Mouse (Mus musculus): ENCODE results near the gene Bclaf1. TPM values are rescaled to one million over a fixed set of nuclear protein-coding genes. Genes with fewer than 3 reads are reported as not detected.

The Bclaf1 gene
- polyA plus RNA-seq, 1 experiment = 2.7 TPM

- H3K9me3 ChIP-seq (ENCODE audit: control insufficient read depth, low read length) = no peaks in the 10 kb centered on the region
- H3K4me1 ChIP-seq (ENCODE audit: control insufficient read depth) = peaks cover under 1% of the 10 kb centered on the region
- no peak overlapping the region for H3K4me3 ChIP-seq (replicated peaks)
- H3K27me3 ChIP-seq (ENCODE audit: control insufficient read depth) = no peaks in the 10 kb centered on the region
- no peaks in the 10 kb centered on the region for H3K36me3 ChIP-seq (ENCODE audit: control insufficient read depth)
- TF ChIP-seq GATA1 (IDR thresholded peaks at IDR 0.05; ENCODE audit: low read length) (no peak), TAL1 (IDR thresholded peaks at IDR 0.05; ENCODE audit: low read length) (no peak)
Observed at GRCm38 (mm10) chr10:20285289-20285975, 26.8 kb upstream of the Bclaf1 start.

- Histone ChIP-seq H3K4me3 (replicated peaks) (no peak overlapping the region), H3K9me3 (ENCODE audit: control insufficient read depth, low read length) (no peaks in the 10 kb centered on the region), H3K27me3 (ENCODE audit: control insufficient read depth) (no peaks in the 10 kb centered on the region), H3K4me1 (ENCODE audit: control insufficient read depth) (peaks cover 5% of the 10 kb centered on the region), H3K36me3 (ENCODE audit: control insufficient read depth) (no peaks in the 10 kb centered on the region)
- TF ChIP-seq GATA1 (IDR thresholded peaks at IDR 0.05; ENCODE audit: low read length) (no peak), TAL1 (IDR thresholded peaks at IDR 0.05; ENCODE audit: low read length) (no peak)
Observed at GRCm38 (mm10) chr10:20285994-20286836, 26.1 kb upstream of the Bclaf1 start.

GRCm38 (mm10) chr10:20287369-20287768, 24.9 kb upstream of the Bclaf1 start:
- H3K27me3 ChIP-seq (ENCODE audit: control insufficient read depth) = no peaks in the 10 kb centered on the region
- no peaks in the 10 kb centered on the region for H3K36me3 ChIP-seq (ENCODE audit: control insufficient read depth)
- no peak for TF ChIP-seq TAL1 (IDR thresholded peaks at IDR 0.05; ENCODE audit: low read length)
- no peak for TF ChIP-seq GATA1 (IDR thresholded peaks at IDR 0.05; ENCODE audit: low read length)
- peaks cover 5% of the 10 kb centered on the region for H3K4me1 ChIP-seq (ENCODE audit: control insufficient read depth)
- H3K9me3 ChIP-seq (ENCODE audit: control insufficient read depth, low read length) = no peaks in the 10 kb centered on the region
- no peak overlapping the region for H3K4me3 ChIP-seq (replicated peaks)

- Histone ChIP-seq H3K4me3 (replicated peaks) (peak overlapping the region; percentile 38), H3K9me3 (ENCODE audit: control insufficient read depth, low read length) (no peaks in the 10 kb centered on the region), H3K27me3 (ENCODE audit: control insufficient read depth) (no peaks in the 10 kb centered on the region), H3K36me3 (ENCODE audit: control insufficient read depth) (no peaks in the 10 kb centered on the region), H3K4me1 (ENCODE audit: control insufficient read depth) (peaks cover 5% of the 10 kb centered on the region)
- TF ChIP-seq TAL1 (IDR thresholded peaks at IDR 0.05; ENCODE audit: low read length) (no peak), GATA1 (IDR thresholded peaks at IDR 0.05; ENCODE audit: low read length) (no peak)
Observed at GRCm38 (mm10) chr10:20290467-20290883, 21.8 kb upstream of the Bclaf1 start.

- TF ChIP-seq TAL1 (IDR thresholded peaks at IDR 0.05; ENCODE audit: low read length) (no peak), GATA1 (IDR thresholded peaks at IDR 0.05; ENCODE audit: low read length) (no peak)
- H3K4me1 ChIP-seq (ENCODE audit: control insufficient read depth) = no peaks in the 10 kb centered on the region
- H3K4me3 ChIP-seq (replicated peaks) = no peak overlapping the region
- H3K27me3 ChIP-seq (ENCODE audit: control insufficient read depth) = no peaks in the 10 kb centered on the region
- H3K36me3 ChIP-seq (ENCODE audit: control insufficient read depth) = no peaks in the 10 kb centered on the region
- H3K9me3 ChIP-seq (ENCODE audit: control insufficient read depth, low read length) = no peaks in the 10 kb centered on the region
Observed at GRCm38 (mm10) chr10:20295961-20296360, 16.3 kb upstream of the Bclaf1 start.

- no peak for TF ChIP-seq GATA1 (IDR thresholded peaks at IDR 0.05; ENCODE audit: low read length)
- no peak for TF ChIP-seq TAL1 (IDR thresholded peaks at IDR 0.05; ENCODE audit: low read length)
- Histone ChIP-seq H3K4me3 (replicated peaks) (no peak overlapping the region), H3K9me3 (ENCODE audit: control insufficient read depth, low read length) (no peaks in the 10 kb centered on the region)
Observed at GRCm38 (mm10) chr10:20298152-20298920, 13.9 kb upstream of the Bclaf1 start.

GRCm38 (mm10) chr10:20299114-20299513, 13.2 kb upstream of the Bclaf1 start:
- no peaks in the 10 kb centered on the region for H3K9me3 ChIP-seq (ENCODE audit: control insufficient read depth, low read length)
- H3K36me3 ChIP-seq (ENCODE audit: control insufficient read depth) = no peaks in the 10 kb centered on the region
- TF ChIP-seq TAL1 (IDR thresholded peaks at IDR 0.05; ENCODE audit: low read length) = no peak
- no peak for TF ChIP-seq GATA1 (IDR thresholded peaks at IDR 0.05; ENCODE audit: low read length)
- H3K4me3 ChIP-seq (replicated peaks) = no peak overlapping the region
- H3K27me3 ChIP-seq (ENCODE audit: control insufficient read depth) = no peaks in the 10 kb centered on the region; the same call in 1 of the 2 replicates
- no peaks in the 10 kb centered on the region for H3K4me1 ChIP-seq (ENCODE audit: control insufficient read depth)

More at GRCm38 (mm10) chr10:20298152-20298920, 13.9 kb upstream of the Bclaf1 start:
- no peaks in the 10 kb centered on the region; the same call in 1 of the 2 replicates for H3K27me3 ChIP-seq (ENCODE audit: control insufficient read depth)
- H3K36me3 ChIP-seq (ENCODE audit: control insufficient read depth) = no peaks in the 10 kb centered on the region
- H3K4me1 ChIP-seq (ENCODE audit: control insufficient read depth) = no peaks in the 10 kb centered on the region

GRCm38 (mm10) chr10:20310969-20311769, 1.1 kb upstream of the Bclaf1 start:
- no peaks in the 10 kb centered on the region for H3K9me3 ChIP-seq (ENCODE audit: control insufficient read depth, low read length)
- H3K4me3 ChIP-seq (replicated peaks) = peak overlapping the region; percentile 90
- TF ChIP-seq TAL1 (IDR thresholded peaks at IDR 0.05; ENCODE audit: low read length) (no peak), GATA1 (IDR thresholded peaks at IDR 0.05; ENCODE audit: low read length) (no peak)
- peaks cover 31% of the 10 kb centered on the region for H3K4me1 ChIP-seq (ENCODE audit: control insufficient read depth)
- peaks cover 12% of the 10 kb centered on the region for H3K36me3 ChIP-seq (ENCODE audit: control insufficient read depth)
- no peaks in the 10 kb centered on the region for H3K27me3 ChIP-seq (ENCODE audit: control insufficient read depth)
